Mouse (Mus musculus): ENCODE measurements at regions not wholly inside any gene's neighbourhood (a gene's known extent, or its start where the extent isn't known, plus 50 kb on each side); places are given as distances from the start of the nearest gene placed in this dataset.

DNA sequence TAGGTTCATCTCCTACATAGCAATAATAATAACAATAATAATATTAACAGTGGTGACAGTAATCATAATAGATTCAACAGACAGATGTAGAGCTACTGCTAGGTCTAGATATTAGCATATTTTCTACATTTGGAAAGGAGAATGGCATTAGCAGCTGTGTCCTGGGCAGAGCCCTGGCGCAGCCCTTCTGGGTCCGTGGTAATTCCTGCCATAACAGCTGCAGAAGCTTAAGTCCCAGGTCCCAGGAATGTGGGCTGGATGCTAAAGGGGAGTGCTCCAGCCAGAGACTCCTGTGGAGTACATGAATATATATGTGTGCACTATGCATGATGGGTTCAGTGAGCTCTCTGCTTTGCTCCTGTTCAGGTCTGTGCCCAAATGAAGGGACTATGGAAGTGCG lies 262.7 kb upstream of the Hs6st1 start:
- Histone ChIP-seq H3K4me2 (ENCODE audit: low read length) (no peak overlapping the region), H3K9ac (replicated peaks; ENCODE audit: low read depth, low read length) (no peak overlapping the region), H3K36me3 (ENCODE audit: control insufficient read depth, insufficient read depth) (no peaks in the 10 kb centered on the region), H3K27ac (ENCODE audit: low read length) (no peak overlapping the region), H3K9me3 (ENCODE audit: control insufficient read depth, low read length) (no peaks in the 10 kb centered on the region; the same call in 1 of the 2 replicates), H3K4me3 (replicated peaks; ENCODE audit: low read length) (no peak overlapping the region), H3K4me1 (replicated peaks; ENCODE audit: control insufficient read depth, insufficient read depth, low read length) (peaks cover 7% of the 10 kb centered on the region; the same call in 1 of the 2 replicates), H3K27me3 (replicated peaks; ENCODE audit: control insufficient read depth, insufficient read depth, low read length) (no peaks in the 10 kb centered on the region)
- WGBS, result 68% methylated on average over 3 of the region's 3 CpGs
- ATAC-seq, result no peak

- no peak overlapping the region for H3K9ac ChIP-seq (replicated peaks; ENCODE audit: low read depth, low read length)
- WGBS, result 29% methylated on average over 2 of the region's 2 CpGs
- H3K36me3 ChIP-seq (ENCODE audit: control insufficient read depth, insufficient read depth), result no peaks in the 10 kb centered on the region
- no peak overlapping the region for H3K4me2 ChIP-seq (ENCODE audit: low read length)
- H3K27ac ChIP-seq (ENCODE audit: low read length), result no peak overlapping the region
- 0 out of 2 replicates have a peak, but pooled peaks have one; percentile 9 for ATAC-seq
- H3K9me3 ChIP-seq (ENCODE audit: control insufficient read depth, low read length), result no peaks in the 10 kb centered on the region; the same call in 1 of the 2 replicates
- H3K27me3 ChIP-seq (replicated peaks; ENCODE audit: control insufficient read depth, insufficient read depth, low read length), result no peaks in the 10 kb centered on the region
- H3K4me3 ChIP-seq (replicated peaks; ENCODE audit: low read length), result no peak overlapping the region
- H3K4me1 ChIP-seq (replicated peaks; ENCODE audit: control insufficient read depth, insufficient read depth, low read length), result peaks cover 7% of the 10 kb centered on the region; the same call in 1 of the 2 replicates
These were observed 261.9 kb upstream of the Hs6st1 start for GRCm38 (mm10) chr1:35806329-35806728.

DNA sequence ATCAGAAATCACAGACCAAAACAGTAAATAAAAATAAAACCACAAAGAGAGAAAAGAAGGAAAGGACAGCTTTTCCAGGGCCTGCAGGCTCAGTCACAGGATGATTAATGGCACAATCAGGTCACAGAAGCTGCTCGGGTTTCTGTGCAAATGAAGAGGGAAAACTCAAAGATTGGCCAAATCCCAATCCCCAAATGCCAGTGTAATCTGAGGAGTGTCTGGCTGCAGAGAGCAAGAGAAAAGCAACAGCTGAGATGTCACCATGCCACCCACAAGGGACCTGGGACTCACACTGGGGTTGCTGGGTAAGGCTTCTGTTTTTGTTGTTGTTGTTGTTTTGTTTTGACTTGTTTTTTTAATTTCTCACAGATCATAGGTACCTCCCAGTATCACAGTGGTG lies 261.5 kb upstream of the Hs6st1 start:
- Histone ChIP-seq H3K4me3 (replicated peaks; ENCODE audit: low read length) (no peak overlapping the region), H3K9ac (replicated peaks; ENCODE audit: low read depth, low read length) (no peak overlapping the region), H3K27me3 (replicated peaks; ENCODE audit: control insufficient read depth, insufficient read depth, low read length) (no peaks in the 10 kb centered on the region), H3K4me2 (ENCODE audit: low read length) (no peak overlapping the region), H3K36me3 (ENCODE audit: control insufficient read depth, insufficient read depth) (no peaks in the 10 kb centered on the region), H3K4me1 (replicated peaks; ENCODE audit: control insufficient read depth, insufficient read depth, low read length) (peaks cover 7% of the 10 kb centered on the region; the same call in 1 of the 2 replicates), H3K9me3 (ENCODE audit: control insufficient read depth, low read length) (no peaks in the 10 kb centered on the region; the same call in 1 of the 2 replicates), H3K27ac (ENCODE audit: low read length) (no peak overlapping the region)
- no peak for ATAC-seq
- WGBS, result 9% methylated on average over 1 of the region's 1 CpGs

GRCm38 (mm10) chr1:35808894-35809293 lies 259.3 kb upstream of the Hs6st1 start:
- H3K9me3 ChIP-seq (ENCODE audit: control insufficient read depth, low read length), result no peaks in the 10 kb centered on the region
- 88% methylated on average over 4 of the region's 4 CpGs for WGBS
- no peak for ATAC-seq
- no peak overlapping the region for H3K27ac ChIP-seq (ENCODE audit: low read length)
- H3K4me1 ChIP-seq (replicated peaks; ENCODE audit: control insufficient read depth, insufficient read depth, low read length), result no peaks in the 10 kb centered on the region
- no peaks in the 10 kb centered on the region for H3K27me3 ChIP-seq (replicated peaks; ENCODE audit: control insufficient read depth, insufficient read depth, low read length)
- no peaks in the 10 kb centered on the region for H3K36me3 ChIP-seq (ENCODE audit: control insufficient read depth, insufficient read depth)
- H3K9ac ChIP-seq (replicated peaks; ENCODE audit: low read depth, low read length), result no peak overlapping the region
- no peak overlapping the region for H3K4me3 ChIP-seq (replicated peaks; ENCODE audit: low read length)
- no peak overlapping the region for H3K4me2 ChIP-seq (ENCODE audit: low read length)

DNA sequence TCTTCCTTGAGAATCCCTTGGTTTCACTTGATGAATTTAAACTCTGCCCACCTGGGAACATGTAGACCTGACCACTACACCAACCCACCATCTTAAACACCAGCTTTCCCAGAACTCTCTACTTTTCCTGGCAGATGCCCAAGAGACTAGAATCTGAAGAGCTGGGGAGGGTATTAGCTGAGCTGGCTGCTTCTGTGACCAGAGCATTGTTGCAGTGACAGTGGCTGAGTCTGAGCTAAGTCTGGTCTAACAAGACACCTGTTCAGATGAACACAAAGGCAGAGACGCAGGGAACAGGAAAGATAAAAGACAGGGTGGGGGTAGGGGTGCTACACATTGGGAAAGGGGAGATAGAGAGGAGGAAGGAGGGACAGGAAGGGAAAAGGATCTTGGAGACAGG lies 258.9 kb upstream of the Hs6st1 start:
- H3K4me2 ChIP-seq (ENCODE audit: low read length), result no peak overlapping the region
- no peak overlapping the region for H3K27ac ChIP-seq (ENCODE audit: low read length)
- no peak overlapping the region for H3K4me3 ChIP-seq (replicated peaks; ENCODE audit: low read length)
- H3K9ac ChIP-seq (replicated peaks; ENCODE audit: low read depth, low read length), result no peak overlapping the region
- H3K27me3 ChIP-seq (replicated peaks; ENCODE audit: control insufficient read depth, insufficient read depth, low read length), result no peaks in the 10 kb centered on the region
- no peak for ATAC-seq
- 25% methylated on average over 1 of the region's 1 CpGs for WGBS
- H3K9me3 ChIP-seq (ENCODE audit: control insufficient read depth, low read length), result no peaks in the 10 kb centered on the region
- H3K36me3 ChIP-seq (ENCODE audit: control insufficient read depth, insufficient read depth), result no peaks in the 10 kb centered on the region
- H3K4me1 ChIP-seq (replicated peaks; ENCODE audit: control insufficient read depth, insufficient read depth, low read length), result no peaks in the 10 kb centered on the region

DNA sequence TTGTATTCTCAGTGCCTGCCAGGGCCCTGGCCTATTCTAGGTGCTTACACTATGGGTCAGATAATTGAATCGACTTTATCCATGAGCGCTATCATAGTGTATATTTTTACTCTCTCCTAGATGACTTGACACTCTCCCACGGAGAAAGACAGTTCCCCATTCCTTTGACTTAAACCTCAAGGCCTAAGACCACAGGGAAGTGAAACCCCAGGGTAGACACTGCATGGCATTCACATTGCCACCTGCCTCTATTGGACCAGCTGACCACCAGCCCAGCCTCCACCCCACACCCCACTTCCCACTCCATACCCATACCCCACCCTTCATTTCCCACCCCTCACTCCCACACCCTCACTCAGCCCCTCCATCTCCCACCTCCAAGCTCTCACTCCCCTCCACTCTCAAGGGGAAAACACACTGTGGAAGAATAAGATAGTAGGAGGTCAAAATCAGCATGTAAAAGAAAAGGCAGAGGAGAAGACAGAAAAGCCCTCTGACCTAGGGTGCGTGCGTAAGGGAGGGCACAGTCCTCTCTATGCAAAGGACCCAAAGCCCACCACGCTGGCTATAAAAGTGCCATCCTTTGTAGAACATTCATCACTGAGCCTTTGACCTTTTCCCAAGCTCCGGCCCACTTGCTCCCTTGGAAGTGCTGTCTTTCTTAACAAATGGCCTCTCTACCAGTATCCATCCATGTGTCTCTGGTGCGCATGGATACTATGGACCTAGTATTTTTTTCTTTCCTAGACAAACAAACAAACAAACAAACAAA lies 257.4 kb upstream of the Hs6st1 start:
- WGBS, result 86% methylated on average over 8 of the region's 8 CpGs
- no peak overlapping the region for H3K27ac ChIP-seq (ENCODE audit: low read length)
- no peaks in the 10 kb centered on the region for H3K27me3 ChIP-seq (replicated peaks; ENCODE audit: control insufficient read depth, insufficient read depth, low read length)
- H3K36me3 ChIP-seq (ENCODE audit: control insufficient read depth, insufficient read depth), result no peaks in the 10 kb centered on the region
- no peak overlapping the region for H3K4me3 ChIP-seq (replicated peaks; ENCODE audit: low read length)
- ATAC-seq, result no peak
- no peak overlapping the region for H3K9ac ChIP-seq (replicated peaks; ENCODE audit: low read depth, low read length)
- no peak overlapping the region for H3K4me2 ChIP-seq (ENCODE audit: low read length)
- no peaks in the 10 kb centered on the region for H3K4me1 ChIP-seq (replicated peaks; ENCODE audit: control insufficient read depth, insufficient read depth, low read length)
- H3K9me3 ChIP-seq (ENCODE audit: control insufficient read depth, low read length), result no peaks in the 10 kb centered on the region

DNA sequence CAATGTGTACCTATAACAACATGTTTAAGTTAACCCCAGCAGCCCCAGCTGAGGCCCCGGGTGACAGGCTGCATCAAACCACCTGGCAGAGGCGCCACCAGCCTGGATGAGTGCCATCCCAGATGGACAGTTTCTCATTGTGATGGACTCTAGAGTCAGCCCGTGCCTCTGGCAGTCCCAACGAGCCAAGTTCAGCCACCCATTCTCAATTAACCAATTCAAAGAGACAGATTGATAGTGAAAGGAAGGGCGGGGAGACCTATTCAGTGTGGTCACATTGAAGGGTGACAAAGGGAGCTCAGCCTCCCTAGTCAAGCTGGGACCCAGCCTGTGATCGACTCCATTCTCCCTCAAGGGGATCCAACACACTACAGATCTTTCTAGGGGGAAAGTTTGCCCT lies 256.8 kb upstream of the Hs6st1 start:
- WGBS, result 27% methylated on average over 6 of the region's 6 CpGs
- Histone ChIP-seq H3K4me3 (replicated peaks; ENCODE audit: low read length) (no peak overlapping the region), H3K9ac (replicated peaks; ENCODE audit: low read depth, low read length) (no peak overlapping the region), H3K9me3 (ENCODE audit: control insufficient read depth, low read length) (no peaks in the 10 kb centered on the region), H3K4me1 (replicated peaks; ENCODE audit: control insufficient read depth, insufficient read depth, low read length) (no peaks in the 10 kb centered on the region), H3K4me2 (ENCODE audit: low read length) (no peak overlapping the region), H3K27ac (ENCODE audit: low read length) (no peak overlapping the region), H3K27me3 (replicated peaks; ENCODE audit: control insufficient read depth, insufficient read depth, low read length) (no peaks in the 10 kb centered on the region), H3K36me3 (ENCODE audit: control insufficient read depth, insufficient read depth) (no peaks in the 10 kb centered on the region)
- ATAC-seq, result 0 out of 2 replicates have a peak, but pooled peaks have one; percentile 20

GRCm38 (mm10) chr1:35811795-35812194 lies 256.4 kb upstream of the Hs6st1 start:
- Histone ChIP-seq H3K27ac (ENCODE audit: low read length) (no peak overlapping the region), H3K36me3 (ENCODE audit: control insufficient read depth, insufficient read depth) (no peaks in the 10 kb centered on the region), H3K4me1 (replicated peaks; ENCODE audit: control insufficient read depth, insufficient read depth, low read length) (no peaks in the 10 kb centered on the region), H3K4me2 (ENCODE audit: low read length) (no peak overlapping the region), H3K9me3 (ENCODE audit: control insufficient read depth, low read length) (no peaks in the 10 kb centered on the region), H3K9ac (replicated peaks; ENCODE audit: low read depth, low read length) (no peak overlapping the region), H3K27me3 (replicated peaks; ENCODE audit: control insufficient read depth, insufficient read depth, low read length) (no peaks in the 10 kb centered on the region), H3K4me3 (replicated peaks; ENCODE audit: low read length) (no peak overlapping the region)
- WGBS, result 83% methylated on average over 7 of the region's 7 CpGs
- no peak for ATAC-seq

- ATAC-seq, result no peak
- WGBS, result 88% methylated on average over 5 of the region's 5 CpGs
- H3K27me3 ChIP-seq (replicated peaks; ENCODE audit: control insufficient read depth, insufficient read depth, low read length), result no peaks in the 10 kb centered on the region
- no peaks in the 10 kb centered on the region for H3K36me3 ChIP-seq (ENCODE audit: control insufficient read depth, insufficient read depth)
- H3K4me1 ChIP-seq (replicated peaks; ENCODE audit: control insufficient read depth, insufficient read depth, low read length), result no peaks in the 10 kb centered on the region
- no peak overlapping the region for H3K9ac ChIP-seq (replicated peaks; ENCODE audit: low read depth, low read length)
- no peak overlapping the region for H3K27ac ChIP-seq (ENCODE audit: low read length)
- H3K4me2 ChIP-seq (ENCODE audit: low read length), result no peak overlapping the region
- no peaks in the 10 kb centered on the region for H3K9me3 ChIP-seq (ENCODE audit: control insufficient read depth, low read length)
- no peak overlapping the region for H3K4me3 ChIP-seq (replicated peaks; ENCODE audit: low read length)
These were observed 254.6 kb upstream of the Hs6st1 start for GRCm38 (mm10) chr1:35813625-35814024.

Data from forebrain, embryonic 16.5 days (tissue).